Comparison of ENCODE assay signal across 8 mouse cellular contexts in the genomic region with DNA sequence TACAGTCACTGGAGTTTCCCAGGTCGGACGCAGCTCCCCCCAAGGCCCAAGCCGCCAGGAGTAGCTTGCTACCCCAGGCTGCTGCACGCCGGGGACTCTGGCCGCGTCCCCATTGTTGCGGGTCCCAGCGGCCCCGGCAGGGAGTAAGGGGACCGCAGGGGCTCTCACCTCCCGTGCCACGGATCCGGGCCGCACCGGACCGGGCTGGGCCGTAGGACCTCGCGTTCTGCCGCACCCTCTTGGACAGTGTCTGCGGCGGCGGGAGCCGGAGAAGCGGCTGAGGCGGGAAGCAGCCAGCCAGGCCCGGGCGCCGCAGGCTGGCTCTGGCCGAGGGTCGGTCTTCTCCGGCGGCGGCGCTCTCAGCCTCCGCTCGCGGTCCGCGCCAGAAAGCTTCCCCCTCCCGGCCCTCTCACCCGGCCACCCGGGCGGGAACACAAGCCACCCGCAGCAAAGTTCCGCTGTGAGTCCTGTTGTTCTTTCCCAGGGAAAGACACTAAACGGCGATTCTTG. TPM values are rescaled to one million over a fixed set of nuclear protein-coding genes. Genes with fewer than 3 reads are reported as not detected.
DNase-seq lines count a peak whose midpoint lies in the region; ATAC-seq and TF ChIP-seq lines count a peak whose summit lies in the region.

Gene Rad54l2 (minus strand): TSS at position 383 of the 510 bp plus-strand sequence.

- peak; percentile 64 for ATAC-seq in activated CD4-positive, CD25-positive, alpha-beta regulatory T cell, adult 4 months
- peak; percentile 92 for ATAC-seq in hindbrain, postnatal 0 days

- peak within 1 kb of the TSS; percentile 68; the same call in 1 of the 2 replicates for H3K27ac ChIP-seq in cortical plate, adult 2 months (ENCODE audit: insufficient read depth, low read length)
- H3K27ac ChIP-seq in hindbrain, postnatal 0 days, result peak within 1 kb of the TSS; percentile 93
- peak within 1 kb of the TSS; percentile 92 for H3K27ac ChIP-seq in left cerebral cortex, adult 2 months
- H3K27ac ChIP-seq in macrophage, result 0 out of 2 replicates have a peak within 1 kb of the TSS, but pooled peaks have one; percentile 5

- no peak for TF ChIP-seq POLR2A in cortical plate, adult 2 months (IDR thresholded peaks at IDR 0.05; ENCODE audit: extremely low read depth, insufficient read depth, low read length)

- peaks cover 48% of the 10 kb centered on the region for H3K79me2 ChIP-seq in macrophage (ENCODE audit: inconsistent target)

- WGBS in hindbrain, postnatal 0 days, result under 1% methylated on average over 32 of the region's 49 CpGs
- under 1% methylated on average over 46 of the region's 49 CpGs for WGBS in macrophage (ENCODE audit: missing documents)

- H3K36me3 ChIP-seq in hindbrain, postnatal 0 days (ENCODE audit: insufficient read depth, low read length), result no peaks in the 10 kb centered on the region
- no peaks in the 10 kb centered on the region for H3K36me3 ChIP-seq in macrophage (ENCODE audit: inconsistent target)

- peaks cover 5% of the 10 kb centered on the region for H3K4me1 ChIP-seq in cortical plate, adult 2 months (ENCODE audit: control insufficient read depth, insufficient read depth, low read length)
- no peaks in the 10 kb centered on the region; the same call in 1 of the 2 replicates for H3K4me1 ChIP-seq in hindbrain, postnatal 0 days (ENCODE audit: insufficient read depth, low read length)

- H3K27me3 ChIP-seq in hindbrain, postnatal 0 days (ENCODE audit: insufficient read depth, low read length), result no peaks in the 10 kb centered on the region

- intact Hi-C loops in left cerebral cortex, adult 2 months (cut with DNase I), result loop anchor here (1.0 to 5.0 kb wide), 3 partner anchors 32 to 102 kb away; partner anchors contain the start of gene Dcaf1

- peak within 1 kb of the TSS; percentile 78 for H3K4me3 ChIP-seq in cortical plate, adult 2 months (ENCODE audit: insufficient read depth, low read length)
- peak within 1 kb of the TSS; percentile 100 for H3K4me3 ChIP-seq in hindbrain, postnatal 0 days (ENCODE audit: low read length)
- peak within 1 kb of the TSS; percentile 95 for H3K4me3 ChIP-seq in left cerebral cortex, adult 2 months
- peak within 1 kb of the TSS; percentile 81 for H3K4me3 ChIP-seq in macrophage (ENCODE audit: inconsistent target)

- no peak for TF ChIP-seq CTCF in cortical plate, adult 2 months (IDR thresholded peaks at IDR 0.05; ENCODE audit: extremely low read depth, insufficient read depth, low read length)
- TF ChIP-seq CTCF in hindbrain, postnatal 0 days (IDR thresholded peaks at IDR 0.05; ENCODE audit: low read depth), result no peak; the same call in 1 of the 2 replicates
- no peak; the same call in 1 of the 2 replicates for TF ChIP-seq CTCF in left cerebral cortex, adult 2 months (IDR thresholded peaks at IDR 0.05)

- H3K4me2 ChIP-seq in hindbrain, postnatal 0 days (ENCODE audit: low read depth, low read length), result peak within 1 kb of the TSS; percentile 86

- H3K9me3 ChIP-seq in hindbrain, postnatal 0 days (ENCODE audit: low read length), result no peaks in the 10 kb centered on the region

- H3K9ac ChIP-seq in hindbrain, postnatal 0 days (replicated peaks; ENCODE audit: low read length), result peak within 1 kb of the TSS; percentile 98

- DNase-seq in gastrocnemius, adult 8-10 months (ENCODE audit: low spot score in 2 of 2), result peak; percentile 68 to 69
- peak; percentile 91 for DNase-seq in hindbrain, postnatal 0 days (ENCODE audit: low spot score)
- DNase-seq in left cerebral cortex, adult 2 months (ENCODE audit: extremely low spot score in 1 of 2, low spot score in 2 of 2), result peak; percentile 82 to 91
- DNase-seq in retina, postnatal 7 days (ENCODE audit: low read depth, low spot score), result peak; percentile 74
- DNase-seq in urinary bladder, adult 18-20 months (ENCODE audit: low spot score in 2 of 2), result peak; percentile 82 to 93

RNA-seq across cellular contexts. Expression of gene Rad54l2, which starts in this region (rescaled TPM):
- polyA plus RNA-seq in activated CD4-positive, CD25-positive, alpha-beta regulatory T cell, adult 4 months (2017; shearing (Covaris generic)), result 1 to 10 TPM; 3.4 to 3.7 TPM
- polyA plus RNA-seq in cortical plate, adult 2 months (2012; rRNA removed), result 7.2 and 7.6 TPM in 2 replicates
- 1 to 10 TPM; 6.2 to 7.8 (median 7.2) TPM for total RNA-seq in gastrocnemius, adult 8-10 months (2022)
- 20.3 and 32.1 TPM in 2 replicates for total RNA-seq in hindbrain, postnatal 0 days (2014; rRNA removed)
- 4.6 and 5.4 TPM in 2 replicates for polyA plus RNA-seq in hindbrain, postnatal 0 days (2015; fragmentation: Nextera tagmentation; extraction: Ambion mirVana)
- 10 to 100 TPM; 17.6 to 18.0 TPM for total RNA-seq in left cerebral cortex, adult 2 months (2021)
- total RNA-seq in macrophage (2018; cell fraction: chromatin; rRNA removed), result 10 to 100 TPM; 24.0 to 58.3 (median 38.7) TPM
- 10 to 100 TPM in 22 of 26 experiments, 1 to 10 TPM in 4; 9.6 to 13.6 (median 12.4) TPM for total RNA-seq in macrophage (2018; cell fraction: cytosol; rRNA removed)
- 10 to 100 TPM; 15.1 to 33.3 (median 23.9) TPM for total RNA-seq in macrophage (2018; cell fraction: nucleus; rRNA removed)
- 6.4 to 8.3 TPM (median 7.9 TPM) in 3 replicates for polyA plus RNA-seq in macrophage (2018)

Comparison
In these comparisons a context has a peak if more than half of its experiments do, and no peak if none do; other contexts are left out.
1. Peak in every context shown above with its lines: DNase-seq, ATAC-seq, H3K4me3 ChIP-seq and H3K27ac ChIP-seq.
2. H3K27ac ChIP-seq: peak in every context shown above with its lines; median percentile 93 in hindbrain, postnatal 0 days; 92 in left cerebral cortex, adult 2 months; 68 in cortical plate, adult 2 months; 5 in macrophage.